Comparison of ENCODE assay signal across 16 mouse cellular contexts in genomic region chr4:133881851-133882250, GRCm38 (mm10). TPM values are rescaled to one million over a fixed set of nuclear protein-coding genes. Genes with fewer than 3 reads are reported as not detected.
DNase-seq lines count a peak whose midpoint lies in the region; ATAC-seq lines count a peak whose summit lies in the region.
"Had no signal": no experiment of that assay in that cellular context is flagged by ENCODE, and none has a peak within 500 bp of the region (broad histone marks: within the 10 kb centered on the region; RNA-seq: fewer than 3 reads in every experiment).

No protein-coding gene starts in this region.

- WGBS in limb, embryonic 13.5 days = 88% methylated on average over 3 of the region's 3 CpGs
- 94% methylated on average over 3 of the region's 3 CpGs for WGBS in limb, embryonic 10.5 days
- WGBS in stomach, embryonic 15.5 days = 71% methylated on average over 3 of the region's 3 CpGs
- 99% methylated on average over 3 of the region's 3 CpGs for WGBS in hindbrain, embryonic 13.5 days

- no peak for DNase-seq in limb, embryonic 10.5 days (ENCODE audit: low spot score)
- peak; percentile 42 for DNase-seq in fat pad, adult 2 months (ENCODE audit: extremely low read depth, low read depth, low spot score)
- DNase-seq in kidney, adult 8-10 months = peak; percentile 47 to 52
- no peak for DNase-seq in gastrocnemius, postnatal 14 days
- DNase-seq: cerebellum, postnatal 36 days; lung, embryonic 14.5 days; lung, postnatal 4 days; right cerebral cortex, postnatal 4 days had no signal

- H3K4me1 ChIP-seq in limb, embryonic 13.5 days = peaks cover 21% of the 10 kb centered on the region
- peaks cover 26% of the 10 kb centered on the region for H3K4me1 ChIP-seq in limb, embryonic 10.5 days
- peaks cover 24% of the 10 kb centered on the region for H3K4me1 ChIP-seq in stomach, embryonic 15.5 days
- peaks cover 15% of the 10 kb centered on the region for H3K4me1 ChIP-seq in hindbrain, embryonic 13.5 days (replicated peaks)

- intact Hi-C loops in gastrocnemius, postnatal 14 days (cut with DNase I; ENCODE audit: low total_unique reads) = no loop called here

- H3K4me3 ChIP-seq in limb, embryonic 13.5 days = no peak overlapping the region
- no peak overlapping the region for H3K4me3 ChIP-seq in limb, embryonic 10.5 days
- H3K4me3 ChIP-seq in stomach, embryonic 15.5 days (replicated peaks) = no peak overlapping the region
- H3K4me3 ChIP-seq in hindbrain, embryonic 13.5 days = no peak overlapping the region
- H3K4me3 ChIP-seq: heart, embryonic 15.5 days; left cerebral cortex, adult 2 months; midbrain, embryonic 12.5 days had no signal

- no peak for ATAC-seq in limb, embryonic 13.5 days (ENCODE audit: low FRiP score, low read depth)
- no peak for ATAC-seq in stomach, embryonic 15.5 days (ENCODE audit: insufficient read depth, low FRiP score, low read depth)
- ATAC-seq in hindbrain, embryonic 13.5 days (ENCODE audit: low FRiP score) = no peak
- ATAC-seq: forebrain, embryonic 14.5 days; inflammation-experienced regulatory T-cells, adult 6 months had no signal

- H3K36me3 ChIP-seq in limb, embryonic 13.5 days = peaks cover 20% of the 10 kb centered on the region
- H3K36me3 ChIP-seq in limb, embryonic 10.5 days = peaks cover 35% of the 10 kb centered on the region
- H3K36me3 ChIP-seq in stomach, embryonic 15.5 days = 0 out of 2 replicates have a peak, but pooled peaks cover 7% of the 10 kb centered on the region
- peaks cover 4% of the 10 kb centered on the region; the same call in 1 of the 2 replicates for H3K36me3 ChIP-seq in hindbrain, embryonic 13.5 days
- H3K36me3 ChIP-seq: heart, embryonic 15.5 days had no signal

- H3K4me2 ChIP-seq in limb, embryonic 13.5 days (replicated peaks) = no peak overlapping the region
- no peak overlapping the region for H3K4me2 ChIP-seq in stomach, embryonic 15.5 days
- H3K4me2 ChIP-seq in hindbrain, embryonic 13.5 days = no peak overlapping the region
- H3K4me2 ChIP-seq: heart, embryonic 15.5 days; lung, embryonic 14.5 days; midbrain, embryonic 12.5 days had no signal

- no peak overlapping the region for H3K27ac ChIP-seq in limb, embryonic 13.5 days
- H3K27ac ChIP-seq in limb, embryonic 10.5 days = no peak overlapping the region
- H3K27ac ChIP-seq in stomach, embryonic 15.5 days = peak overlapping the region; percentile 18
- no peak overlapping the region for H3K27ac ChIP-seq in hindbrain, embryonic 13.5 days
- H3K27ac ChIP-seq: heart, embryonic 15.5 days; left cerebral cortex, adult 2 months; midbrain, embryonic 12.5 days had no signal

- H3K9me3 ChIP-seq in limb, embryonic 13.5 days = no peaks in the 10 kb centered on the region
- no peaks in the 10 kb centered on the region for H3K9me3 ChIP-seq in limb, embryonic 10.5 days (replicated peaks)
- H3K9me3 ChIP-seq in stomach, embryonic 15.5 days = no peaks in the 10 kb centered on the region
- H3K9me3 ChIP-seq in hindbrain, embryonic 13.5 days = no peaks in the 10 kb centered on the region
- H3K9me3 ChIP-seq: heart, embryonic 15.5 days; midbrain, embryonic 12.5 days had no signal

- H3K9ac ChIP-seq in limb, embryonic 13.5 days = peak overlapping the region; percentile 35; the same call in 1 of the 2 replicates
- no peak overlapping the region for H3K9ac ChIP-seq in stomach, embryonic 15.5 days
- H3K9ac ChIP-seq in hindbrain, embryonic 13.5 days = no peak overlapping the region
- H3K9ac ChIP-seq: heart, embryonic 15.5 days; lung, embryonic 14.5 days; midbrain, embryonic 12.5 days had no signal

- no peaks in the 10 kb centered on the region for H3K27me3 ChIP-seq in limb, embryonic 13.5 days
- H3K27me3 ChIP-seq in limb, embryonic 10.5 days (ENCODE audit: low read depth, poor library complexity, severe bottlenecking) = no peaks in the 10 kb centered on the region
- H3K27me3 ChIP-seq in stomach, embryonic 15.5 days (replicated peaks) = no peaks in the 10 kb centered on the region
- H3K27me3 ChIP-seq in hindbrain, embryonic 13.5 days = 0 out of 2 replicates have a peak, but pooled peaks cover 8% of the 10 kb centered on the region
- H3K27me3 ChIP-seq: heart, embryonic 15.5 days had no signal

RNA-seq across cellular contexts. Expression of gene Rps6ka1, which starts 5.7 kb away (rescaled TPM):
- polyA plus RNA-seq in limb, embryonic 13.5 days (2015; fragmentation: Nextera tagmentation; extraction: Ambion mirVana) = 38.4 and 42.2 TPM in 2 replicates
- polyA plus RNA-seq in limb, embryonic 10.5 days (2016; fragmentation: Nextera tagmentation; extraction: Ambion mirVana) = 52.1 and 53.3 TPM in 2 replicates
- polyA plus RNA-seq in stomach, embryonic 15.5 days (2015; fragmentation: Nextera tagmentation; extraction: Ambion mirVana) = 73.4 and 76.4 TPM in 2 replicates
- 20.9 and 23.6 TPM in 2 replicates for polyA plus RNA-seq in hindbrain, embryonic 13.5 days (2015; fragmentation: Nextera tagmentation; extraction: Ambion mirVana)
- total RNA-seq in gastrocnemius, postnatal 14 days (2021) = 1 to 10 TPM; 5.0 to 5.4 TPM

Comparison
In these comparisons a context has a peak if more than half of its experiments do, and no peak if none do; other contexts are left out.
1. DNase-seq: peak in fat pad, adult 2 months (single experiment) and kidney, adult 8-10 months (2 of 2); none in limb, embryonic 10.5 days (single experiment) and gastrocnemius, postnatal 14 days (single experiment).